Mouse (Mus musculus) G1E (cell line): Measurements from ENCODE around the gene Tmco3.

Experiments used
- CTCF ChIP-seq: IDR thresholded peaks from 2 replicates; pipeline ENCODE4 v1.5.1; 2012; ENCODE audit warnings: low read depth, low read length, inconsistent platforms, mixed read lengths
- TAL1 ChIP-seq: conservative IDR thresholded peaks from 2 replicates; pipeline ENCODE4 v1.6.1; 2012; ENCODE audit warnings: low read depth, low read length, inconsistent platforms, mixed read lengths

GRCm38 (mm10) chr8:13254019-13254418 is 34.0 kb upstream of the Tmco3 start, which contains the start of gene Adprhl1:
- peak; percentile 86 for TF ChIP-seq CTCF
- TF ChIP-seq TAL1: no peak
